Mouse (Mus musculus) kidney, adult 2 months (tissue): ENCODE data around the gene Med15.

ENCODE experiments used
- CTCF ChIP-seq: fragments of 200-500 bp; conservative IDR thresholded peaks from 2 replicates; pipeline ENCODE4 v1.5.1; 2011; ENCODE audit warnings: low read depth, mild to moderate bottlenecking, control low read depth, low read length, moderate library complexity, mixed read lengths; ENCODE audit not compliant: insufficient read depth, insufficient read length
- POLR2A ChIP-seq: fragments of 200-500 bp; IDR thresholded peaks from one replicate; pipeline ENCODE4 v1.6.1; 2011; ENCODE audit warnings: low read depth, low read length, control low read depth

DNA sequence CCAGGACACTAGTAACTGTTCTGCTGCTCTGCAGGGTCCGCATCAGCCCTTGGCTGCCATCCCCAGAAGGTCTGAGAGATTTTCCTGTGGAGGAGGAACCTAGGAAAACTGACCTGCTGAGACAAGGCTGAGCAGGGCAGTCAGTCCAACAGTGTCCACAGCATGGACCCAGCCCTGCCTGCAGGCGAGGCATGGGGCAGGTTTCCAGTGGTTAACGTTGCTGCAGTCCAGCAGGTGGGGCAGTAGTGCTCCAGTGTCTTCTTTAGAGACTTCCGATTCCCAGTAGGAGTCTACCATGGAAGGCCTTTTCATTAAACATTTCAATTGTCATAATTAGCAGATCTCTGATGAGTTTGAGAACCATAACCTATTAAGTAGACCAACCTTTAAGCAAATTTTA is 10.6 kb upstream of the Med15 start:
- TF ChIP-seq POLR2A, result no peak
- peak; percentile 52; the same call in 1 of the 2 replicates for TF ChIP-seq CTCF
